ENCODE assay signal across 8 mouse cellular contexts in the genomic region with DNA sequence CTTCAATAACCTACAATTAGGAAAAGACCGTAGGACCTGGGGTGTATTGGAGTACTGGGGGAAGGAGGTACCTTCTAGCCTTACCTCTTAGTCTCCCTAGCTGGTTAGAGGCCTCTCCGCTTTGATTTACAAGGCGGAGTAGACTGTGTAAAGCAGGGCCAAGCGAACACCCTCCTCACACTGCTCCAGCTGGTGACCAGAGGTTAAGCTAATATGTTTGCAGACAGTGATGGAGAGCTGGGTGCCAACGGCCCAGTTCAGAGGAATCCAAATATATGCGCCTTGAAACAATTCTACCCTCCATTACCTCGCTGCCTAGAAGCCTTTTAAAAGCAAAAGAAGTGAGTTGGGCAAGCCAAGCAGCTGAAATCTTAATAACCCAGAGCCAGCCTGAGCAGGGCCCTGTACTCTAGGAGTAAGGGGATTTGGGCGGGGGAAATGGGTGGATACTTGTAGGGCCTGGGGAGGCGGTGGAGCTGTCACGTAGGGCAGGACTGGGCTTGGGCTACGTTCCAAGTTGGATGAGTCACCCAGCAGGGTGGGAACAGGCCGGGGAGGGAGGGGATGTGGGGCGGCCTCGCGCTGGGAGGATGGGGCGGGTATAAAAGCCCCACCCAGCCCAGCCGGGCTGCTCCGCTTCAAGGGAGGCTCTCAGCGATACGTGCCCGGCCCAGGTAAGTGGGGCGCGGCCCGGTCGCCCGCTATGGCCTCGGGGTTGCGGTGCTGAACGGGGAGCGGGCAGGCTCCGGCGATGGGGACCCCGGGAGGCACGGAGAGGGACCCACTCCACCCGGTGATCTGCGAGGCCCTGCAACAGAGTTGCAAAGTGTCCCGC. TPM values are rescaled to one million over a fixed set of nuclear protein-coding genes. Genes with fewer than 3 reads are reported as not detected.
DNase-seq lines count a peak whose midpoint lies in the region; ATAC-seq and TF ChIP-seq lines count a peak whose summit lies in the region.

TSS of gene Anxa2 (plus strand) at position 555 of the 835 bp plus-strand sequence.

- intact Hi-C loops in heart, postnatal 14 days (cut with DNase I): loop anchor here (2.0 kb wide), 1 partner anchor 32 kb away; no protein-coding TSS in a partner anchor

- peak; percentile 88 for ATAC-seq in forebrain, embryonic 12.5 days (ENCODE audit: low FRiP score)
- ATAC-seq in lung, postnatal 0 days: peak; percentile 84

- peak within 1 kb of the TSS; percentile 80 for H3K4me2 ChIP-seq in forebrain, embryonic 12.5 days
- H3K4me2 ChIP-seq in lung, postnatal 0 days (replicated peaks; ENCODE audit: low read depth, low read length): peak within 1 kb of the TSS; percentile 67

- H3K9me3 ChIP-seq in forebrain, embryonic 12.5 days: no peaks in the 10 kb centered on the region
- no peaks in the 10 kb centered on the region for H3K9me3 ChIP-seq in lung, postnatal 0 days (ENCODE audit: low read length)

- peaks cover 35% of the 10 kb centered on the region for H3K27me3 ChIP-seq in forebrain, embryonic 12.5 days
- no peaks in the 10 kb centered on the region for H3K27me3 ChIP-seq in lung, postnatal 0 days (replicated peaks; ENCODE audit: insufficient read depth, low read length)

- H3K9ac ChIP-seq in forebrain, embryonic 12.5 days: peak within 1 kb of the TSS; percentile 61
- peak within 1 kb of the TSS; percentile 99 for H3K9ac ChIP-seq in lung, postnatal 0 days (replicated peaks; ENCODE audit: low read depth)

- 10% methylated on average over 37 of the region's 37 CpGs for WGBS in forebrain, embryonic 12.5 days
- whole genome bisulfite sequencing in large intestine, adult 2 months: 5% methylated on average over 37 of the region's 37 CpGs
- WGBS in lung, postnatal 0 days: 10% methylated on average over 22 of the region's 37 CpGs

- no peak for TF ChIP-seq CTCF in lung, postnatal 0 days (IDR thresholded peaks at IDR 0.05)

- peak; percentile 77 for TF ChIP-seq EP300 in lung, postnatal 0 days (IDR thresholded peaks at IDR 0.05)

- peak within 1 kb of the TSS; percentile 45 for H3K4me3 ChIP-seq in forebrain, embryonic 12.5 days (replicated peaks)
- H3K4me3 ChIP-seq in lung, postnatal 0 days (ENCODE audit: low read depth, low read length): peak within 1 kb of the TSS; percentile 93

- no peaks in the 10 kb centered on the region for H3K36me3 ChIP-seq in forebrain, embryonic 12.5 days (replicated peaks)
- H3K36me3 ChIP-seq in lung, postnatal 0 days (ENCODE audit: insufficient read depth, low read length): no peaks in the 10 kb centered on the region

- H3K4me1 ChIP-seq in forebrain, embryonic 12.5 days: peaks cover 24% of the 10 kb centered on the region
- peaks cover 31% of the 10 kb centered on the region for H3K4me1 ChIP-seq in lung, postnatal 0 days (ENCODE audit: insufficient read depth, low read depth, low read length)

- peak within 1 kb of the TSS; percentile 50 for H3K27ac ChIP-seq in forebrain, embryonic 12.5 days
- peak within 1 kb of the TSS; percentile 99 for H3K27ac ChIP-seq in lung, postnatal 0 days (ENCODE audit: low read length)

- DNase-seq in CD8-positive naive resting alpha-beta T cell, adult 2 months (ENCODE audit: low read depth in 2 of 2, low spot score in 2 of 2): peak; percentile 16 to 25
- DNase-seq in adrenal gland, postnatal 14 days: peak; percentile 98
- DNase-seq in heart, postnatal 14 days: peak; percentile 94
- peak; percentile 96 for DNase-seq in large intestine, adult 2 months (ENCODE audit: low read depth, low spot score)
- DNase-seq in lung, postnatal 0 days (ENCODE audit: low spot score): peak; percentile 97
- peak; percentile 89 for DNase-seq in ovary, adult 18-20 months (ENCODE audit: low spot score)
- peak; percentile 68 for DNase-seq in thymus, postnatal 25 days

RNA-seq across cellular contexts. Expression of gene Anxa2, which starts in this region (rescaled TPM):
- 302 and 335 TPM in 2 replicates for total RNA-seq in adrenal gland, postnatal 14 days (2021)
- 114 and 160 TPM in 2 replicates for polyA plus RNA-seq in forebrain, embryonic 12.5 days (2016; fragmentation: Nextera tagmentation; extraction: Ambion mirVana)
- total RNA-seq in heart, postnatal 14 days (2021): 100 to 1,000 TPM; 119 to 146 TPM
- polyA plus RNA-seq in large intestine, adult 2 months (2012; rRNA removed): 898 and 1,061 TPM in 2 replicates
- polyA plus RNA-seq in lung, postnatal 0 days (2015; fragmentation: Nextera tagmentation; extraction: Ambion mirVana): 1,095 and 1,144 TPM in 2 replicates

Comparison
In these comparisons a context has a peak if more than half of its experiments do, and no peak if none do; other contexts are left out.
1. Peak in every context shown above with its lines: DNase-seq, ATAC-seq, H3K4me3 ChIP-seq and H3K27ac ChIP-seq.
2. DNase-seq: peak in every context shown above with its lines; median percentile 98 in adrenal gland, postnatal 14 days; 97 in lung, postnatal 0 days; 96 in large intestine, adult 2 months; 94 in heart, postnatal 14 days; 89 in ovary, adult 18-20 months; 68 in thymus, postnatal 25 days; 20 in CD8-positive naive resting alpha-beta T cell, adult 2 months.